Mouse (Mus musculus): ENCODE results near the gene Ccdc38.

The Ccdc38 gene

DNA sequence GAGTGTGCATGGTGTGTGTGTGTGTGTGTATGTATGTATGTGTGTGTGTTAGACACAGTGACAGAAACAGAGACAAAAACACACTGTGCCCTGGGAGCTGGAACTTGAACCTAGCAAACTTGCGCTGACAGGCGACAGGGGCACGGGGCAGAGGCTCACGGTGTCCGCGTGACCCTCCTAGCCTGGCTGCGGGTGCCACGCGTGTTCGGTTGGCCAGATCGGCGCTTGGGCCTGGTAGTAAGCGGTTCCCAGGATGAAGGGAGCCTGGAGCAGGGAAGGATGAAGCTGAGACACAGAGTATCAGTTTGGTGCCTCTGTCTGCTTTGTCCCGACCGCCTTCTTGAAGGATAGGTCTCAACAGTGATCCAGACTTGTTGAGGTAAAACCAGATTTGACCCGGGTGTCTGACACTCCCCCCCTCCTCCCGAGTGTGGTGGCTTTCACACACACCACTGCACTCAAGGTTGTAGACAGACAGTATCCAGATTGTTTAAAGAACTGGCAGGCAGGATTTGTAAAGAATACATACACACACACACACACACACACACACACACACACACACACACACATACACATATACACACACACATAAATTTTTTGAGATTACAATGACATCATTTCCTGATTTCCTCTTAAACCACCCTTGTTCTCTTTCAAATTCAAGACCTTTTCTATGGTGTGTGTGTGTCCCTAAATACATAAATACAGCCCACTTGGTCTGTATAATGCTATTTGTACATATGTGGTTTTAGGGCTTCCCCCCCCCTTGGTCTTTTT lies at the start of gene Ccdc38:
TSS of gene Ccdc38 (plus strand) at position 202 of the 780 bp plus-strand sequence.
- no peak for DNase-seq (ENCODE audit: low spot score)

DNA sequence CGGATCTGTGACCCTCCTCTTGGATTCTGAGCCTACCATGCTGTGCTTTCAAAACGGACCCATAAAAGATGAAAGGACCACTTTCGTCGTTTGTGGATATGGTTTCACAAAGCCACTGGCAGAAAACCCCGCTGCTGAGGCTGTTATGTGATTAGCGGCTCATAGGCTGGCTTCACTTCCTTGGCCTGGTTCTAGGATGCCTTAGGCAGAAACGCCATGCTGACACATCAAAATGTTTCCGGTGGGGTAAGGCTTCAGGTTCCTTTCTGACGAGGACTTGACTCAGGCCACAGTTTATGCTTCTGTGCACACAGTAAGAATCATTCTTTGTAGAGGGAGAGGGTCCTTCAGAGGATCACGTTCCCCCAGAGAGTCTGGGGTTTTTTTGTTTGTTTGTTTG lies 39.6 kb upstream of the Ccdc38 start:
- DNase-seq (ENCODE audit: low spot score), result no peak

- no peak for DNase-seq (ENCODE audit: low spot score)
Observed at GRCm38 (mm10) chr10:93501346-93501745, 39.1 kb upstream of the Ccdc38 start.

GRCm38 (mm10) chr10:93508383-93508970 lies 32.0 kb upstream of the Ccdc38 start:
- no peak for DNase-seq (ENCODE audit: low spot score)

- peak; percentile 54 for DNase-seq (ENCODE audit: low spot score)
Observed at GRCm38 (mm10) chr10:93509532-93510153, 30.8 kb upstream of the Ccdc38 start.

DNA sequence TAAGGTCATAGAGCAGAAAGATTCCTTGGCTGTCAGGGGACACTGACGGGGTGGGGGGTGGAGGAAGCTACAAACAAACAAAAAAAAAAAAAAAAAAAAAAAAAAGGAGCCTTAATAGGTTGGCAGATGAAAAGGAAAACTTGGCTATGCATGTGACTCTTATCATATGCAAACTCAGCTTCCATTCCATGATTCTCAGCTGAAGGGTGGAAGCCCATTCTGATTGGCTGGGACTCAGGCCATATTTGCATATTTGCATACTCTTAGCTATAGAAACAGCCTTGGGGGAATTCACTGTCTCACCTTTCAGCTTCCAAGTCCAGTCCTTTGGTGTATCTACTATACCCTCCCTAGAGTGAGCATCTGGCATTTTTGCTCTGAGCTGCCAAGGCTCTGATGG lies 25.0 kb upstream of the Ccdc38 start:
- DNase-seq (ENCODE audit: low spot score), result no peak

- no peak for DNase-seq (ENCODE audit: low spot score)
Observed at GRCm38 (mm10) chr10:93515927-93516326, 24.5 kb upstream of the Ccdc38 start.

DNA sequence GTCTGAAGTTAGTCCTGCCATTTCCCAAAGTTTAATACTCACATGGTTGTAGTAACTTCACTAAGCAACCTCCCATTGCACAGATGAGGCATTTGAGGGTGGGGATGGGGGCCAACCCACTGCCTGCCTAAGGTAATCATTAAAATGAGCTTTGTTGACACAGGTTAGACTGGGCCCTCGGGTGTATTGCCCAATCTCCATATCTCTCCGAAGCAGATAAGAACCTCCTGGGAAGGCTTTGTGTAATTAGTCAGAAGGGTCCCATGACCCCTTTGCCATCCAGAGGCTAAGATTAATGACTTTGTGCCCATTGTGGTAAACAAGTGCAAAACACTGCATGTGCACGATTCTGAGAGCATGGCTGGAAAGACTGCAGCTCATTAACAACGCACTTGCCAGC lies 22.7 kb upstream of the Ccdc38 start:
- DNase-seq (ENCODE audit: low spot score), result peak; percentile 31

- DNase-seq (ENCODE audit: low spot score), result no peak
Observed at GRCm38 (mm10) chr10:93518186-93518585, 22.2 kb upstream of the Ccdc38 start.

- no peak for DNase-seq (ENCODE audit: low spot score)
Observed at GRCm38 (mm10) chr10:93518620-93519019, 21.8 kb upstream of the Ccdc38 start.

- DNase-seq (ENCODE audit: low spot score), result no peak
Observed at GRCm38 (mm10) chr10:93519159-93519558, 21.3 kb upstream of the Ccdc38 start.

- no peak for DNase-seq (ENCODE audit: low spot score)
Observed at GRCm38 (mm10) chr10:93519756-93520155, 20.7 kb upstream of the Ccdc38 start.

DNA sequence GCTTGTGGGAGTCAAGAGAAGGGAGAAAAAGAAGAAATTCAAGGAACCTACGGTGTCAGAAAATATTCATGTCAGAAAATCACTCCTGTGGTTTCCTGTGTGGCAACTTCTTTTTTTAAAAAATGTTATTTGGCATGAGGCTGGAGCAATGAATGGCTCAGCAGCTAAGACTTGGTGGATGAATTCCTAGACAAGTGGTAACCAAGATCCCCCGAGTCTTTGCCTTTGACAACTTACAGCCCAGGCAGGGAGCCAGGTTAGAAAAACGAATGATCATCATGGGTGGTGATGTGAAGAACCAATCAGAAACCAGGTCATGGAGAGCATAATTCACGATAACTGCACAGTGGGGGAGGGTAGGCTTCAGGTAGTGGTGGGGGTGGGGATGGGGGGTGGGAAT lies 19.4 kb upstream of the Ccdc38 start:
- no peak for DNase-seq (ENCODE audit: low spot score)

- DNase-seq (ENCODE audit: low spot score), result no peak
Observed at GRCm38 (mm10) chr10:93525329-93525728, 15.1 kb upstream of the Ccdc38 start.

GRCm38 (mm10) chr10:93538287-93538686 lies 2.1 kb upstream of the Ccdc38 start:
- no peak for DNase-seq (ENCODE audit: low spot score)

DNA sequence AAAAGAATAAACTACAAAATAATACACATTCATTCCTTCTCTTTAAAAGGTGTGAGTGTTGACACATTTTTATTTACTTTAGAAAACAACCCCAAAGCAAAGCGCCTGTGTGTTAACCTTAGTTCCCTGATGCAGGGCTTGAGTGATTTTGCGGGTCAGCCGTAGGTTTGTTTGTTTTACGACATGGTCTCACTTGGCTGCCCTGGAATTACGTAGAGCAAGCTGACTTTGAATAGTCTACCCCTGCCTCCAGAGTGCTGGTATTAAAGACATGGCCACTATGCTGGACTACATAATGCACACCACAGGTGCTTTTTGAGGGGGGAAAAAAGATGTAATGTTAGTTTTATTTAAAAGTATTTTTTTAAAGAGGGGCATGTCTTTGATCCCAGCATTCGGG lies 1.6 kb upstream of the Ccdc38 start:
- no peak for DNase-seq (ENCODE audit: low spot score)

GRCm38 (mm10) chr10:93539775-93540430 lies 529 bp upstream of the Ccdc38 start, which contains the start of gene Amdhd1:
Gene Amdhd1, minus strand, starts transcription at chr10:93540033.
- DNase-seq (ENCODE audit: low spot score), result peak; percentile 88

GRCm38 (mm10) chr10:93541585-93541984 lies 1.2 kb downstream of the Ccdc38 start:
- DNase-seq (ENCODE audit: low spot score), result no peak

DNA sequence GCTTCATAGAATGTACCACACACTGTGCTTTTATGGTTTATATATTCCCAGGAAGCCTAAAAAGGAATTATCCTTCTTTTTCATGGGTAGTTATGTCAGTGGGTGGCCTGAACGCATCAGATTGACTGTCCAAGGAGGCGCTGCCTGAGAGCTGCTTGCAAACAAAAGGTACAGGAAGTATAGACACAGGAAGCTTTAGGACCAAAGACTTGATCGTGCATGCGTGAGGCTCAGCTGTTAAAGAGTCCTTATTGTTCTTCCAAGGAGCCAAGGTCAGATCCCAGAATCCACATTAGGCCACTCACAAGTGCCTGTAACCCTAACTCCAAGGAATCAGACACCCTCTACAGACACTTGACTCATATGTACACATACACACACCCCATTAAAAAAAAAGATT lies 1.9 kb downstream of the Ccdc38 start:
- no peak for DNase-seq (ENCODE audit: low spot score)

DNA sequence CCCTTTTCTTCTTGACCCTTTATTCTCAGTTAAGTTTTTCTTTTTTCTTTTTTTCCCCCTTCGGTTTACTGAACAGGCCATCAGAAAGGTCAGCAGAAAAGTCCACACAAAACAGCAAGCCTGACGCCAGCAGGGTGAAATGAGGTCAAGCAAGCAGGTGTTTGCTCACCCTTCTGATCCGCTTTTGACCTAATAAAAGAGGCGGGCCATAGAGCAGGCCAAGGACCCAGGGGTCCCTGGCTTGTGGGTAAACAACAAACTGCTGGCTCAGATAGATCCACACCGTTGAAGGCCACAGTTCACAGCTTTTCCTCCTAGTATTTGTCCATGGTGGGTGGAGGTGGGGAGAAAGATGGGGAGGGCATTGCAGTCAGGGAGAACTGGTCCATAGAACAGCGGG lies 2.7 kb downstream of the Ccdc38 start:
- DNase-seq (ENCODE audit: low spot score), result no peak

GRCm38 (mm10) chr10:93544172-93544571 lies 3.7 kb downstream of the Ccdc38 start:
- DNase-seq (ENCODE audit: low spot score), result no peak

- DNase-seq (ENCODE audit: low spot score), result no peak
Observed at GRCm38 (mm10) chr10:93547741-93548270, 7.4 kb downstream of the Ccdc38 start.

All from urinary bladder, postnatal 14 days (tissue).